Mouse (Mus musculus) retina, postnatal 1 day (tissue): ENCODE results near the gene Ephb6.
A peak's percentile ranks its signal among the peaks of the same experiment; 100 is the strongest.

ENCODE experiments used
- DNase-seq: peaks from one replicate; pipeline ENCODE4 v3.0.0-alpha.2; 2012

Gene Ephb6

DNA sequence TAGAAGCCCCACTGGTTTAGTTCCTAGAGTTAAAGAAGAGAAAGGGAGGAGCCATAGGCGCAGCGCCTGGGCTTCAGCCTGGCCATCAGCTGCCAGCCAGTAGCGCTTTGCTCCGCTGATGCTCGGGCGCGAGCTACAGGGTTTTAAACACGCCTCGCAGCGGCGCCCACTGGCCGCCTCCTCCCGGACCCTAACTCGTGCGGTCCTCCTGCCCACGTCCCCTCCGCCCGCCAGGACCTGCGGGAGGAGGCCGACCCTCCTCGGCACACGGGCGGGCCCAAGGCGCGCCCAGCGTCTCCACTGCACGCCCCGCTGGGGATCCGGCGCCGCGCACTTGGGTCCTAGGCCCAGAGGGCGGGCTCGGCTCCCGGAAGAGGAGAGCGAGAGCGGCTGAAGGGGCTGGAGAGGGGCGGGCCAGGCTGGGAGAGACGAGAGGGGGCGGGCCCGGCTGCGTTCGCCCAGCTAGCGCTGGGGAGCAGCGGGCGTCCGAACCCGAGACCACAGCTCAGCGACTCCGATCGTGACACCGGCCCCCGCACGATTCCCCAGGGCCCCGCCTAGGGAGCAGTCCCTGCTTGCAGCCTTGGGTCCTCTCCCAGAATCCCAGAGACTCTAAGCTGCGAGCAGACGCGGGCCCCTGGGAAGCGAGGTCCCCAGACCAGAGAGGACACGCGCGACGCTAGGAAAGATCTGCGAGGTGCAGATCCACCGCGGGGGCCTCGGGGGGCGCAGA is at the start of gene Ephb6:
Ephb6 (plus strand) TSS at position 422 of the 733 bp plus-strand sequence.
- peak; percentile 92 for DNase-seq

GRCm38 (mm10) chr6:41556389-41556788 is 48.9 kb upstream of the Ephb6 start:
- DNase-seq = peak; percentile 40

- no peak for DNase-seq
These were observed 47.8 kb upstream of the Ephb6 start for GRCm38 (mm10) chr6:41557468-41557867.

DNA sequence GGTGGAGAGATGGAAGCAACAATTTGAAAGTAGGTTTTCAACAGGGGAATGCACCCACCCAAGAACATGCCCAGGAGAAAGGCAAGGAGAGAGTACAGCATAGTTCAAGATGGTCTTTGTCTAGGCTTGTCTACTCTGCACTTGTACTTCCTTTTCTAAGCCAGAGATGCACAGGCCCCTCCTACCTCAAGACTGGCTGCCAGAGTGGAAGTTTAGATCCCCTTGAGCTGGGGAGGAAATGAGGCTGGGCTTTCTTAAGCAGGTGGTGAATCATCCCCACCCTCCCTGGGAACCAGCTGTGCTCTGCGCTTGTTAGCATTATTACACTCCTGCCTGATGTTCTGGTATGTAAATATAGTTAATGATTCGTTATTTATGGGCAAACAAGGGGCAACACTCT is 47.0 kb upstream of the Ephb6 start:
- DNase-seq = no peak

GRCm38 (mm10) chr6:41559331-41559730 is 46.0 kb upstream of the Ephb6 start:
- DNase-seq = peak; percentile 20

DNA sequence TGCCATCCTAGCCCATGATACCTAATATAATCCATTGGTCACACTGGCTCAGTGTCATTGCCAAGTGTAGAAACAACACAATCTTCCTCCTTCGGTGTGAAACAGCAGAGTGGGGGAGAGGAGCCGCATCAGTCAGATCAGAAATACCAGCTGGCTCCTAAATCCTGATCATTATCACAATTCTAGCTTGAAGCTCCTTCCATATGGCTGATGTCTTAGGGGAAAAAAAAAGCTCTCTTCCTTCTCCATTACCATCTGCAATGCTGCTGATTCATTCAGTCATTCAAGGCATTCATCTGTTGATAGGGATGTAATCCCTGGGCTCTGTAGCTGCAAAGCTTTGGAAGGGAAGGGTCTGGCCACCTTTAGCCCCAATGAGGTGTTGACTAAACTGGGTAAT is 45.0 kb upstream of the Ephb6 start:
- DNase-seq = no peak

GRCm38 (mm10) chr6:41562598-41562997 is 42.7 kb upstream of the Ephb6 start:
- DNase-seq = no peak

- peak; percentile 64 for DNase-seq
These were observed 42.0 kb upstream of the Ephb6 start for GRCm38 (mm10) chr6:41563104-41563951.

- no peak for DNase-seq
These were observed 40.0 kb upstream of the Ephb6 start for GRCm38 (mm10) chr6:41565261-41565660.

DNA sequence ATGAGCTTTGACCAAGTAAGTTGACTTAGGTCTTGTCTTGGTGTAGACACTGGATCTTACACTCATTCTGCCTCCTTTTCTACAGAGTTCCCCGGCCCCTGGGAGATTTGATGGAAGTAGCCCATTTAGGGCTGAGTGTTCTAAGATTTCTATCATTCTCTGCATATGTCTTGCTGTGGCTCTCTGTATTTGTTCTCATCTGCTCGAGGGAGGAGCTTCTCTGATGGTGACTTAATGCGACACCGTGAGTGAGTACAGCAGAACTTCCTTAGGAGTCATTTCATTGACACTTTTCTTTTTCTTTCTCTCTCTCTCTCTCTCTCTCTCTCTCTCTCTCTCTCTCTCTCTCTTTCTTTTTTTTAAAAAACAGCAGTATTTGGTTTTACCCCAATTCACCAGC is 38.3 kb upstream of the Ephb6 start:
- no peak for DNase-seq

DNA sequence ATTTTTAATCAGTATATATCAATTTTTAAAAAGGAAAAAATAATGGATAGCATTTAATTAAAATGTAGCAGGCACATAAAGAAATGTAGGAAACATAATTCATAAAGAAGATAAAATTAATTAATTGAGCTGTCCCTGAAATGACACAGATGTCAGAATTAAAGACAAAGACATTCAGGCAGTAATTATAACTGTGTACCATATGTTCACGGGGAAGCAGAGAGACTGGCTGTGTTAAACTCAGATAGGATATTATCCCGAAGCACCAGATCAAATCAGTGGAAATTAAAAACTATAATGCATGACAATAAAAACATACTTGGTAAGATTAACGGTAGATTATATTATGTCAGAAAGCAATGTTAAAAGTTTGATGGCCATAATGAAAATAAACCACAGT is 36.2 kb upstream of the Ephb6 start:
- DNase-seq = no peak

- DNase-seq = peak; percentile 40
These were observed 28.7 kb upstream of the Ephb6 start for GRCm38 (mm10) chr6:41576526-41577097.

DNA sequence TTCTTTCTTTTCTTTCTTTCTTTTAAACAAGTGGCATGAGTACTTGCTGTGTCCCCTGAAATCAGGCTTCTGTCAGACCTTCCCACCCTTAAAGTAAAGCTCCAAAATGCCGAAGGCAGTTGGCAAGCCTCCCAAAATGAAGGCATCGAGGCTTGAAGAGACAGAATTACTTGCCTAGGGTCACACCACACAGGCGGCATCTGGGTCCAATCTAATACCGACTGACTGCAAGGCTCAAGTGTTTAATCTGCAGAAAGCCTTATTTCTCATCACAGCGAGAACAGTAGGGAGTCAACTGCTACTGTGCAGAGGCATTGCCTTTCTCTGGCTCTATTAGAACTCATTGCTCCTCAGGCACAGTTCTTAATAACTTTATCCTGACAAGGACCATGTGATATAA is 28.0 kb upstream of the Ephb6 start:
- DNase-seq = peak; percentile 80

DNA sequence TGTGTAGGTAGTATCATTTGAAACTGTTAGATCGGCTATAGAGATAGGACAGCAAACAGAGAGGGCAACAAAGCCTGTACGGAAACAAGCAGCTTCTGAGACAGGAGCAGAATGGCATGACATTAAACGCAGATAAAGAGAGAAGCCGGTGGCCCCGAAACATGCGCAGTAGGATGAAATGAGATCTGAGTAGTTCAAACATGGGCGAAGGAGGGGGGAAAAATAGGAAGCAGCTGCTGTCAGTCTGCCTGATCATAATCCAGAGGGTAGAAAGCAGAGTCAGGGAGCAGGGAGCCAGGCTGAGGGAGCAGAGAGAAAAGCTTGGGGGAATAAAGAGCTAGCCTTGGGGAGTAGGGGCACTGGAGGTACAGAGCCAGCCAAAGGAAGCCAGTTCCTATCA is 24.0 kb upstream of the Ephb6 start:
- peak; percentile 60 for DNase-seq

GRCm38 (mm10) chr6:41582189-41582588 is 23.1 kb upstream of the Ephb6 start:
- DNase-seq = no peak

DNA sequence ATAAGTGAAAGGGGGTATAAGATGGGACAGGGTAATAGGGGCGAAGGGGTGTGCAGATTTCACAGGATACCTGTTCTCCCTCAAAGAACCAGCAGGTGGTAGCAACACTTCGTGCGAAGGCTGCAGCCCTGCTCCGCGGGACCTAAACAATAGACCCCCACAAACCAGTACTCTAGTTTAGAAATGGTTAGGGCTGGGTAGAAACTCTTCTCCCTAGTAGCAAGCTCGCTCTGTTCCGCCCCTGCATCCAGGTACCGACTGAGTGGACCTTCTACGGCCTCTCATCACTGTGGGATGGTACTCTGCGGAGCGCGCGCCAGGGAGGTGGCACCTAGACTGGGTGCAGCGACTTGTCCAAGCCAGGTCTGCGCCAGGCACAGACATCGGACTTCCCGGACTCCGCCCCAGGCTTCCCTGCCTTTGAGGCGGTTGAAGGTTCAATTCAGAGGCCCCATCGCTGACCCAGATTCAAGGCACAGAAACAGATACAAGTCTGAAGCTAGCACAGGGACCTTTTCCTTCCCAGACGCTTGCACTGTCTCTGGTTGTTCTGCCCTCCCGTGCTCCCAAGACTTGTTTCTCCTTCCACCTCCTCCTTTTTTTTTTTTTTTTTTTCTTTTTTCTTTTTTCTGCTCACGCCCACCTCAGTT is 756 bp upstream of the Ephb6 start:
- DNase-seq = peak; percentile 83

- no peak for DNase-seq
These were observed 467 bp downstream of the Ephb6 start for GRCm38 (mm10) chr6:41605794-41606104.

- DNase-seq = peak; percentile 53
These were observed 932 bp downstream of the Ephb6 start for GRCm38 (mm10) chr6:41606214-41606613.

DNA sequence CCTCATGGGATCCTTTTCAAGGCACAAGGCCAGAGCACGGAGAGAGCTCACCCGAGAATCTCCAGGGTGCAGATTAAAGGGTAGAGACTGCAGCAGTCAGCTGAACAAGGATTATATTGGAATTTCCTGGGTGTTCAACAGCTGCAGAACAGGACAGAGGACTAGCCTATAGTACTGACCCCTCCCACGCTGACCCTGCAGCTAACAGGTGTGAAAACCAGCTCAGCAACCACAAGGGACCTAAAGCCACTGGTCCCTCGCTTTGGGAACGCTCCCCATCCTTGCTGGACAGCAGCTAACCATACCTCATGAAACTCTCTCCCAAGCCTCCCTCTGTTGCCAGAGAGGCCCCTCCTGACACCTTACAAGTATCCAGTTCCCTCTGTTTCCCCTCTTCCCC is 2.4 kb downstream of the Ephb6 start:
- no peak for DNase-seq

DNA sequence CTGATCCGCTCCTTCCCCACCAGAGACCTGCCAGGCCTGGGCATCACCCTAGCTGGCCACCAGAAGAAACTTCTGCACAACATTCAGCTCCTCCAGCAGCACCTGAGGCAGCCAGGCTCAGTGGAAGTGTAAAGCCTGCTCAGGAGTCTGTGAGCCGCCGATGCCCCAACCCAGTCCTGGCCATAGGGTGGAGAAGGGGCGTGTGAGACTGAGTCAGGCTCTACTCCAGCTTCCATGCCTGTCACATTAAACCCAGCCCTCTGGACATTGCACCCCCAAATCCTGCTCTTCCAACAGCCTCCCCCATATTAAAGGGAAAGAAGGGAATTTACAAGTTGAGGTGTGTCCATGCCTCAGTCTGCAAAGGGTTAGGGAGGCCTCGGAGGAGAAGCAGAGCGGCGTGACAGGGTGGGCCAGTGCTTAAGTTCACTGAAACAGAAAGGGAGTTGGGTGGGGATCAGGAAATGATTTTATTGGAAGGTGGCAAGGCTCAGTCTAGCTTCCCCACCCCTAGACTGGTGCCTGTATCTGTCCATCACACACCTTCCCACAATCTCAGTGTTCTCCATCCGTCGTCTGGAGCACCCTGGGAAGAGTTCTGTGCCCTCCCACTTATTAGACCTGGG is 15.0 kb downstream of the Ephb6 start:
- DNase-seq = no peak

DNA sequence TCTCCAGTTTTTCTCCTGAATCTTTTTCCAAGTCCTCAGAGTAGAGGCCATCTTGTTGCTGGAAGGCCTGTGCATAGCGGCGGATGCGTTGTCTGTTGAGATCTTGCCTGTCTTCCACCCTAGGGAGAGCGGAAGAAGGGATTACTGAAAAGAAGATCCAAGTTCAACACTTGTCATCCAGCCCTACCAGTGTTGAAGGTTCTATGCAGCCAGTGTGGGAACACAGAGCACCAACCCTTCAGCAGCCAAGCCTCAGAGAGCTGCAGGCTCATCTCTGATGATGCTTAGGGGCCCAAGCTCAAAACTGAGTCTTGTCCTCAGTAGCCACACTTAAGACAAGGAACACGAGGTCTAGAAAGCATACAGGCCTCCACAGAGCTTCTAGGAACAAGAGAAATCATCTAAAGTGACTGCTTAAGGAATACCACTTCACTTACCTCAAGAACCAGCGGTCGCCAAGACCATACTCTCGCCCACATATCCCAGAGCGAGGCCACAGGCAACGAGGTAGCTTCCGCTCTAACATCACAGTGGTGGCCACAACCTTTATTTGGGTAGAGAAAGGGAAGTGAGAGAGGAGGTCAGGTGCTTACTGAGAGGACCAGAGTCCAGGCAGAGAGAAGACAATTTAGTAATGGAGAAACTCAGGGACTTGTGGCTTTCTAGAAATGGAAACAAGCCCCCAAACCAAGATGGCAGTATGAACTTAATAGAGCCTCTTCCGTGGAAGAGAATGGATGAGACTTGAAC is 16.1 kb downstream of the Ephb6 start:
- no peak for DNase-seq

- DNase-seq = peak; percentile 34
These were observed 17.4 kb downstream of the Ephb6 start for GRCm38 (mm10) chr6:41622661-41623060.
